Mouse (Mus musculus) MEL (cell line): ENCODE data around the gene Pianp. TPM values are rescaled to one million over a fixed set of nuclear protein-coding genes. Genes with fewer than 3 reads are reported as not detected.

Experiments
- DNase-seq: peaks from one replicate; pipeline ENCODE4 v3.0.0; 2011; ENCODE audit warnings: low read depth, low spot score
- H3K27ac ChIP-seq: 2 replicates; pipeline ENCODE4 v1.5.1; 2012; ENCODE audit warnings: low read depth, mild to moderate bottlenecking, control low read depth, low read length, moderate library complexity; ENCODE audit not compliant: control insufficient read depth
- H3K27me3 ChIP-seq, 2 experiments: fragments of 150-350 bp in 1 of 2; sonication (generic) in 1 of 2; 2 replicates each; pipeline ENCODE4 v1.6.1; 2012; ENCODE audit warnings: low read length in 2 of 2, mild to moderate bottlenecking in 2 of 2, improper control_type of control experiment in 1 of 2, moderate library complexity in 1 of 2; ENCODE audit not compliant: insufficient read depth in 2 of 2, control insufficient read depth in 1 of 2
- H3K36me3 ChIP-seq, 2 experiments: 2 replicates each; pipeline ENCODE4 v1.6.1; 2012 to 2014; ENCODE audit warnings: low read length in 2 of 2, improper control_type of control experiment in 1 of 2, inconsistent platforms in 1 of 2, mild to moderate bottlenecking in 1 of 2; ENCODE audit not compliant: insufficient read depth in 2 of 2, control insufficient read depth in 1 of 2
- H3K4me1 ChIP-seq, 2 experiments: fragments of 150-350 bp in 1 of 2; sonication (generic) in 1 of 2; 2 replicates each; pipeline ENCODE4 v1.6.1; 2012; ENCODE audit warnings: low read length in 2 of 2, improper control_type of control experiment in 1 of 2, mild to moderate bottlenecking in 1 of 2; ENCODE audit not compliant: insufficient read depth in 2 of 2, control insufficient read depth in 1 of 2
- H3K4me3 ChIP-seq, 2 experiments: fragments of 150-350 bp in 1 of 2; sonication (generic) in 1 of 2; 2 replicates each; pipeline ENCODE4 v1.5.1; 2012; ENCODE audit warnings: low read depth in 2 of 2, low read length in 2 of 2, mild to moderate bottlenecking in 2 of 2, moderate library complexity in 2 of 2, control low read depth in 1 of 2, improper control_type of control experiment in 1 of 2; ENCODE audit not compliant: control insufficient read depth in 1 of 2, insufficient read depth in 1 of 2
- H3K79me2 ChIP-seq: 2 replicates; pipeline ENCODE4 v1.6.1; 2012; ENCODE audit warnings: mild to moderate bottlenecking, low read length, moderate library complexity; ENCODE audit not compliant: control insufficient read depth, poor library complexity, insufficient read depth
- H3K9ac ChIP-seq: 2 replicates; pipeline ENCODE4 v1.6.1; 2012; ENCODE audit warnings: low read depth, mild to moderate bottlenecking, control low read depth, low read length, moderate library complexity; ENCODE audit not compliant: control insufficient read depth, poor library complexity, severe bottlenecking
- H3K9me3 ChIP-seq: fragments of 150-350 bp; sonication (generic); replicated peaks from 2 replicates; pipeline ENCODE4 v1.6.1; 2012; ENCODE audit warnings: mild to moderate bottlenecking, low read length, improper control_type of control experiment, moderate library complexity; ENCODE audit not compliant: insufficient read depth
- BHLHE40 ChIP-seq: IDR thresholded peaks from 2 replicates; pipeline ENCODE4 v1.6.1; 2012; ENCODE audit warnings: low read depth, mild to moderate bottlenecking, inconsistent platforms, low read length, improper control_type of control experiment, borderline replicate concordance
- CHD1 ChIP-seq: IDR thresholded peaks from 2 replicates; pipeline ENCODE4 v1.6.1; 2012; ENCODE audit warnings: low read depth, mild to moderate bottlenecking, inconsistent platforms, low read length, improper control_type of control experiment
- CHD2 ChIP-seq: IDR thresholded peaks from 2 replicates; pipeline ENCODE4 v1.6.1; 2011; ENCODE audit warnings: low read length, improper control_type of control experiment
- CTCF ChIP-seq, 3 experiments: IDR thresholded peaks in 2 of 3; conservative IDR thresholded peaks in 1 of 3; 2 replicates each; pipeline ENCODE4 v1.5.1; 2011 to 2012; ENCODE audit warnings: low read length in 3 of 3, low read depth in 2 of 3, mild to moderate bottlenecking in 2 of 3, improper control_type of control experiment in 1 of 3, inconsistent platforms in 1 of 3, mixed read lengths in 1 of 3, moderate library complexity in 1 of 3; ENCODE audit not compliant: control insufficient read depth in 1 of 3, insufficient read depth in 1 of 3, poor library complexity in 1 of 3, severe bottlenecking in 1 of 3
- ELF1 ChIP-seq: IDR thresholded peaks from 2 replicates; pipeline ENCODE4 v1.6.1; 2014; ENCODE audit warnings: low read depth, mild to moderate bottlenecking, inconsistent platforms, low read length, improper control_type of control experiment, moderate library complexity
- ETS1 ChIP-seq: IDR thresholded peaks from 2 replicates; pipeline ENCODE4 v1.6.1; 2012; ENCODE audit warnings: low read depth, mild to moderate bottlenecking, inconsistent platforms, low read length, improper control_type of control experiment, moderate library complexity
- GATA1 ChIP-seq: IDR thresholded peaks from 2 replicates; pipeline ENCODE4 v1.6.1; 2011; ENCODE audit warnings: low read depth, low read length, improper control_type of control experiment
- HCFC1 ChIP-seq: IDR thresholded peaks from 2 replicates; pipeline ENCODE4 v1.6.1; 2012; ENCODE audit warnings: low read depth, mild to moderate bottlenecking, inconsistent platforms, low read length, improper control_type of control experiment, moderate library complexity
- JUND ChIP-seq: IDR thresholded peaks from 2 replicates; pipeline ENCODE4 v1.6.1; 2011; ENCODE audit warnings: low read depth, mild to moderate bottlenecking, improper control_type of control experiment, low read length
- KAT2A ChIP-seq: conservative IDR thresholded peaks from 2 replicates; pipeline ENCODE4 v1.6.1; 2012; ENCODE audit warnings: low read depth, low read length, improper control_type of control experiment, inconsistent platforms
- MAFK ChIP-seq: IDR thresholded peaks from 2 replicates; pipeline ENCODE4 v1.6.1; 2011; ENCODE audit warnings: low read depth, mild to moderate bottlenecking, low read length, improper control_type of control experiment, borderline replicate concordance
- MAX ChIP-seq: IDR thresholded peaks from 2 replicates; pipeline ENCODE4 v1.6.1; 2011; ENCODE audit warnings: low read length, improper control_type of control experiment
- MAZ ChIP-seq: IDR thresholded peaks from 2 replicates; pipeline ENCODE4 v1.6.1; 2012; ENCODE audit warnings: low read depth, mild to moderate bottlenecking, inconsistent platforms, low read length, improper control_type of control experiment
- MEF2A ChIP-seq: IDR thresholded peaks from 2 replicates; pipeline ENCODE4 v1.6.1; 2014; ENCODE audit warnings: low read depth, mild to moderate bottlenecking, inconsistent platforms, low read length, improper control_type of control experiment; ENCODE audit not compliant: poor library complexity, insufficient replicate concordance, severe bottlenecking; ENCODE audit errors: extremely low read depth
- MXI1 ChIP-seq: IDR thresholded peaks from 2 replicates; pipeline ENCODE4 v1.6.1; 2011; ENCODE audit warnings: mild to moderate bottlenecking, low read depth, low read length, improper control_type of control experiment
- MYB ChIP-seq: IDR thresholded peaks from 2 replicates; pipeline ENCODE4 v1.6.1; 2011; ENCODE audit warnings: mild to moderate bottlenecking, low read depth, low read length, improper control_type of control experiment
- MYC ChIP-seq: IDR thresholded peaks from 2 replicates; pipeline ENCODE4 v1.6.1; 2011; ENCODE audit warnings: low read depth, mild to moderate bottlenecking, low read length, improper control_type of control experiment, moderate library complexity
- NELFE ChIP-seq: IDR thresholded peaks from 2 replicates; pipeline ENCODE4 v1.6.1; 2011; ENCODE audit warnings: low read depth, low read length, improper control_type of control experiment
- NRF1 ChIP-seq: IDR thresholded peaks from 2 replicates; pipeline ENCODE4 v1.6.1; 2014; ENCODE audit warnings: low read depth, mild to moderate bottlenecking, inconsistent platforms, low read length, improper control_type of control experiment, moderate library complexity; ENCODE audit not compliant: poor library complexity, insufficient read depth, severe bottlenecking
- POLR2AphosphoS2 ChIP-seq: IDR thresholded peaks from 2 replicates; pipeline ENCODE4 v1.6.1; 2011; ENCODE audit warnings: low read length, improper control_type of control experiment
- RAD21 ChIP-seq: IDR thresholded peaks from 2 replicates; pipeline ENCODE4 v1.6.1; 2011; ENCODE audit warnings: mild to moderate bottlenecking, low read depth, low read length, improper control_type of control experiment
- RCOR1 ChIP-seq: IDR thresholded peaks from 2 replicates; pipeline ENCODE4 v1.6.1; 2012; ENCODE audit warnings: low read depth, mild to moderate bottlenecking, inconsistent platforms, low read length, improper control_type of control experiment
- SIN3A ChIP-seq: IDR thresholded peaks from 2 replicates; pipeline ENCODE4 v1.6.1; 2012; ENCODE audit warnings: low read length, improper control_type of control experiment, inconsistent platforms
- TAL1 ChIP-seq: IDR thresholded peaks from 2 replicates; pipeline ENCODE4 v1.6.1; 2012; ENCODE audit warnings: mild to moderate bottlenecking, inconsistent platforms, low read length, moderate library complexity, mixed read lengths
- TBP ChIP-seq: IDR thresholded peaks from 2 replicates; pipeline ENCODE4 v1.8.0; 2011; ENCODE audit warnings: low read depth, low read length, improper control_type of control experiment
- TCF12 ChIP-seq: IDR thresholded peaks from 2 replicates; pipeline ENCODE4 v1.6.1; 2014; ENCODE audit warnings: low read depth, mild to moderate bottlenecking, inconsistent platforms, low read length, improper control_type of control experiment, moderate library complexity
- USF1 ChIP-seq: IDR thresholded peaks from 2 replicates; pipeline ENCODE4 v1.6.1; 2014; ENCODE audit warnings: low read depth, mild to moderate bottlenecking, inconsistent platforms, low read length, improper control_type of control experiment, moderate library complexity
- USF2 ChIP-seq, 2 experiments: IDR thresholded peaks; 2 replicates each; pipeline ENCODE4 v1.6.1; 2011 to 2012; ENCODE audit warnings: improper control_type of control experiment in 2 of 2, low read length in 2 of 2, borderline replicate concordance in 1 of 2, inconsistent platforms in 1 of 2, low read depth in 1 of 2, mild to moderate bottlenecking in 1 of 2; ENCODE audit not compliant: insufficient read depth in 1 of 2
- polyA plus RNA-seq, 2 experiments: library from polyadenylated mRNA; stranded (reverse) in 1 of 2; unstranded in 1 of 2; fragments of >175 nt in 1 of 2; fragments of >200 nt in 1 of 2; gene quantifications; 2 replicates each; pipeline versions ENCODE4 v1.2.1 to v1.2.4; 2012; ENCODE audit warnings: low replicate concordance in 2 of 2, low read depth in 1 of 2; ENCODE audit not compliant: insufficient read length in 2 of 2, insufficient read depth in 1 of 2, missing spikeins in 1 of 2
- total RNA-seq: library from RNA; depleted of rRNA; stranded (reverse); fragments of 300-350 nt; gene quantifications from 2 replicates; pipeline ENCODE4 v1.2.3, GENCODE M21; 2012

Pianp gene
- total and polyA plus RNA-seq, 3 experiments: 0.19 to 5.5 TPM; not detected in 1

DNA sequence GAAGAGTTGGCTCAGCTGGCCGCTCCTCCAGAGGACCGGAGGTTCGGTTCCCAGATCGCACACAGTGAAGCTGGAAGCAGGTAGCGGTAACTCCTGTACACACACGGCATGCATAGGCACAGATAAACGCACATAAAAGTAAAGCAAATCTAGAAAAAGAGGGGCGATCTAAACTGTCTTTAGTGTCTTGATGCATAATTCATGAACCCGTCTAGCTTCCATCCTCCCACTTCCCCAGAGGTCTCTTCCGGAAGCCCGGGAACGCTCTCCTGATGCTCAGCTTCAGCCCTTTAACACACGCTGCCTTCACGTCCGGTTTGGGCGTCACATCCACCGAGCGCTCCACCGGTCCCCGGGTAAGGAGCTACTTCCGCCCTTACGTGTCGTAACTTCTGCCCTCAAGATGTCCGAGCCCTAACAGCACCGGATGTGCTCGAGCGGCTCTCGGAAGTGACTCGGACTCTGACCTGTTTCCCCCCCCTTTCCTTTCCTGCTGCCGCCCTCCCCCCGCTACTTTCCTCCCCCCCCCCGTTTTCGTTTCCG is 12.2 kb downstream of the Pianp start (continued):
- TF ChIP-seq USF1: no peak
- peak; percentile 71 for TF ChIP-seq TCF12
- peak; percentile 92 for TF ChIP-seq TBP
- TF ChIP-seq RCOR1: no peak
- no peak for TF ChIP-seq TAL1
- TF ChIP-seq CTCF (IDR thresholded peaks at IDR 0.05 in 2 of 3, conservative IDR thresholded peaks at IDR 0.05 in 1 of 3; ENCODE audit: control insufficient read depth in 1 of 3, insufficient read depth in 1 of 3, low read depth in 2 of 3, low read length in 3 of 3, poor library complexity in 1 of 3, severe bottlenecking in 1 of 3): no peak
- no peak for TF ChIP-seq MAZ
- peak; percentile 85 for TF ChIP-seq MYC
- TF ChIP-seq ETS1: peak; percentile 61; the same call in 1 of the 2 replicates
- TF ChIP-seq KAT2A: peak; percentile 87; the same call in 1 of the 2 replicates
- no peak for TF ChIP-seq JUND
- TF ChIP-seq MAFK: no peak
- no peak; the same call in 1 of the 2 replicates for TF ChIP-seq MYB
- TF ChIP-seq CHD2: peak; percentile 20; the same call in 1 of the 2 replicates
- TF ChIP-seq HCFC1: peak; percentile 94
- no peak for TF ChIP-seq MEF2A
- peak; percentile 31; the same call in 1 of the 2 replicates for TF ChIP-seq GATA1
- no peak for TF ChIP-seq USF2 (IDR thresholded peaks at IDR 0.05; ENCODE audit: borderline replicate concordance in 1 of 2, insufficient read depth in 1 of 2, low read depth in 1 of 2, low read length in 2 of 2)
- peak; percentile 90 for TF ChIP-seq MXI1
- TF ChIP-seq MAX: peak; percentile 80

GRCm38 (mm10) chr6:125009129-125009180 is 12.5 kb downstream of the Pianp start, which contains the start of gene Zfp384:
TSS of gene Zfp384 (plus strand) at chr6:125009145.
- peak within 1 kb of the TSS; percentile 98 for H3K27ac ChIP-seq
- H3K4me1 ChIP-seq: peaks cover 3 to 15% of the 10 kb centered on the region in 2 experiments
- no peaks in the 10 kb centered on the region for H3K9me3 ChIP-seq
- H3K9ac ChIP-seq: peak within 1 kb of the TSS; percentile 95
- peaks cover 2 to 28% of the 10 kb centered on the region in 2 experiments for H3K36me3 ChIP-seq
- H3K27me3 ChIP-seq: no peaks in the 10 kb centered on the region
- no peak for DNase-seq
- TF ChIP-seq ETS1: no peak
- no peak for TF ChIP-seq CHD1
- no peak for TF ChIP-seq BHLHE40
- no peak for TF ChIP-seq SIN3A
- no peak for TF ChIP-seq MAX
- no peak for TF ChIP-seq ELF1
- no peak for TF ChIP-seq POLR2AphosphoS2
- TF ChIP-seq NRF1: no peak
- no peak for TF ChIP-seq MYC
- no peak for TF ChIP-seq NELFE
- TF ChIP-seq RAD21: no peak
- TF ChIP-seq JUND: no peak
- TF ChIP-seq, all 39 proteins: peak for 0
- Histone ChIP-seq H3K79me2 (peaks cover 36% of the 10 kb centered on the region), H3K4me3 (peak within 1 kb of the TSS; percentile 65 to 94)
